Mouse (Mus musculus): ENCODE data around the gene Fbxo47. TPM values are rescaled to one million over a fixed set of nuclear protein-coding genes. Genes with fewer than 3 reads are reported as not detected.

Gene Fbxo47
- 0.97 TPM for polyA plus RNA-seq (2017; shearing (Covaris generic))

GRCm38 (mm10) chr11:97883918-97884600, at the start of gene Fbxo47:
Gene Fbxo47 (minus strand): TSS chr11:97884154.

GRCm38 (mm10) chr11:97840539-97840954, 43.4 kb downstream of the Fbxo47 start, which contains the start of gene B230217C12Rik:
Gene B230217C12Rik (plus strand): TSS chr11:97840780.

Other genes starting within 250 kb of the Fbxo47 start
- gene Mllt6, start 220.7 kb downstream of the Fbxo47 start, polyA plus RNA-seq (2017; shearing (Covaris generic)): 7.2 TPM
- gene Cisd3, start 198.3 kb downstream of the Fbxo47 start, polyA plus RNA-seq (2017; shearing (Covaris generic)): 39.1 TPM
- 5.2 TPM for gene Pcgf2, start 183.7 kb downstream of the Fbxo47 start, polyA plus RNA-seq (2017; shearing (Covaris generic))
- gene Psmb3, start 180.8 kb downstream of the Fbxo47 start, polyA plus RNA-seq (2017; shearing (Covaris generic)): 267 TPM
- 3.3 TPM for gene Pip4k2b, start 139.4 kb downstream of the Fbxo47 start, polyA plus RNA-seq (2017; shearing (Covaris generic))
- gene Cwc25, start 117.6 kb downstream of the Fbxo47 start, polyA plus RNA-seq (2017; shearing (Covaris generic)): 165 TPM
- gene 1700001P01Rik, start 108.2 kb downstream of the Fbxo47 start, polyA plus RNA-seq (2017; shearing (Covaris generic)): not detected
- gene Rpl23, start 101.7 kb downstream of the Fbxo47 start, polyA plus RNA-seq (2017; shearing (Covaris generic)): 496 TPM
- 114 TPM for gene Lasp1, start 85.2 kb downstream of the Fbxo47 start, polyA plus RNA-seq (2017; shearing (Covaris generic))
- 1.0 TPM for gene B230217C12Rik, start 43.4 kb downstream of the Fbxo47 start, polyA plus RNA-seq (2017; shearing (Covaris generic))
- gene Plxdc1, start 102.3 kb upstream of the Fbxo47 start, polyA plus RNA-seq (2017; shearing (Covaris generic)): 2.4 TPM
- gene Arl5c, start 112.0 kb upstream of the Fbxo47 start, polyA plus RNA-seq (2017; shearing (Covaris generic)): 67.3 TPM
- 13.5 TPM for gene Cacnb1, start 138.9 kb upstream of the Fbxo47 start, polyA plus RNA-seq (2017; shearing (Covaris generic))
- 1,729 TPM for gene Rpl19, start 142.6 kb upstream of the Fbxo47 start, polyA plus RNA-seq (2017; shearing (Covaris generic))
- not detected for gene Stac2, start 169.3 kb upstream of the Fbxo47 start, polyA plus RNA-seq (2017; shearing (Covaris generic))